In genomic region chr7:79391471-79391870, GRCm38 (mm10) we compare ENCODE assay signal across 8 mouse cellular contexts. TPM values are rescaled to one million over a fixed set of nuclear protein-coding genes. Genes with fewer than 3 reads are reported as not detected.
A peak's percentile ranks its signal among the peaks of the same experiment; 100 is the strongest.
DNase-seq lines count a peak whose midpoint lies in the region; ATAC-seq and TF ChIP-seq lines count a peak whose summit lies in the region.

No protein-coding gene starts in this region.

- 22% methylated on average over 3 of the region's 3 CpGs for WGBS in liver, embryonic 12.5 days (ENCODE audit: insufficient replicate concordance)

- peak; percentile 2; the same call in 1 of the 2 replicates for ATAC-seq in liver, embryonic 12.5 days

- peak overlapping the region; percentile 93 for H3K4me2 ChIP-seq in liver, embryonic 12.5 days

- H3K36me3 ChIP-seq in erythroblast, embryonic 14.5 days (ENCODE audit: control insufficient read depth), result peaks cover 19% of the 10 kb centered on the region
- H3K36me3 ChIP-seq in liver, embryonic 12.5 days, result peaks cover 6% of the 10 kb centered on the region

- DNase-seq in gastrocnemius, adult 2 months, result no peak
- no peak for DNase-seq in gastrocnemius, postnatal 4 days (ENCODE audit: low spot score in 2 of 2)
- peak; percentile 33 for DNase-seq in 3T3-L1 (ENCODE audit: low read depth, low spot score)
- DNase-seq in right cerebral cortex, adult 2 months (ENCODE audit: low spot score in 2 of 2), result no peak
- no peak for DNase-seq in urinary bladder, adult 2 months (ENCODE audit: low spot score)
- no peak for DNase-seq in spleen, postnatal 4 days (ENCODE audit: low spot score in 2 of 2)

- H3K9me3 ChIP-seq in erythroblast, embryonic 14.5 days (ENCODE audit: control insufficient read depth, low read length), result no peaks in the 10 kb centered on the region
- no peaks in the 10 kb centered on the region for H3K9me3 ChIP-seq in liver, embryonic 12.5 days (replicated peaks)

- H3K27me3 ChIP-seq in erythroblast, embryonic 14.5 days (ENCODE audit: control insufficient read depth), result peaks cover 5% of the 10 kb centered on the region
- H3K27me3 ChIP-seq in liver, embryonic 12.5 days (replicated peaks), result peaks cover 11% of the 10 kb centered on the region; the same call in 1 of the 2 replicates

- intact Hi-C loops in gastrocnemius, adult 2 months (cut with DNase I), result loop anchor here (5.0 kb wide), 1 partner anchor 609 kb away; the partner anchor contains the start of genes Mrpl46 and Mrps11

- peak overlapping the region; percentile 82 for H3K9ac ChIP-seq in liver, embryonic 12.5 days

- peaks cover 37% of the 10 kb centered on the region for H3K4me1 ChIP-seq in erythroblast, embryonic 14.5 days (ENCODE audit: control insufficient read depth)
- peaks cover 15% of the 10 kb centered on the region for H3K4me1 ChIP-seq in liver, embryonic 12.5 days

- TF ChIP-seq CTCF in gastrocnemius, adult 2 months (IDR thresholded peaks at IDR 0.05), result no peak

- peak overlapping the region; percentile 83 for H3K4me3 ChIP-seq in gastrocnemius, adult 2 months
- H3K4me3 ChIP-seq in erythroblast, embryonic 14.5 days (replicated peaks), result peak overlapping the region; percentile 95
- H3K4me3 ChIP-seq in liver, embryonic 12.5 days, result peak overlapping the region; percentile 77

- peak overlapping the region; percentile 89 for H3K27ac ChIP-seq in gastrocnemius, adult 2 months
- H3K27ac ChIP-seq in liver, embryonic 12.5 days, result peak overlapping the region; percentile 88

RNA-seq across cellular contexts. Expression of gene Fanci, which starts 0.3 kb away (rescaled TPM):
- under 1 TPM in 1 of 2 experiments, not detected in 1; 0.08 TPM for total RNA-seq in gastrocnemius, adult 2 months (2021)
- total RNA-seq in gastrocnemius, postnatal 4 days (2021), result 1 to 10 TPM; 3.2 to 3.8 TPM
- polyA plus RNA-seq in erythroblast, embryonic 14.5 days (2012), result 0.13 and 0.22 TPM in 2 replicates
- polyA plus RNA-seq in liver, embryonic 12.5 days (2016; fragmentation: Nextera tagmentation; extraction: Ambion mirVana), result 13.8 and 14.4 TPM in 2 replicates
- polyA plus RNA-seq in urinary bladder, adult 2 months (2012; rRNA removed), result 0.80 and 0.99 TPM in 2 replicates

RNA-seq across cellular contexts. Expression of gene Rlbp1, which starts 4.6 kb away (rescaled TPM):
- not detected for total RNA-seq in gastrocnemius, adult 2 months (2021)
- total RNA-seq in gastrocnemius, postnatal 4 days (2021), result not detected
- not detected in 2 replicates for polyA plus RNA-seq in erythroblast, embryonic 14.5 days (2012)
- polyA plus RNA-seq in liver, embryonic 12.5 days (2016; fragmentation: Nextera tagmentation; extraction: Ambion mirVana), result 0.10 TPM in 1 of 2 replicates, not detected in the other
- 0.08 and 0.13 TPM in 2 replicates for polyA plus RNA-seq in urinary bladder, adult 2 months (2012; rRNA removed)
